Mouse (Mus musculus): ENCODE data around the gene Dcxr. TPM values are rescaled to one million over a fixed set of nuclear protein-coding genes. Genes with fewer than 3 reads are reported as not detected.
"Not testable (repeated sequence)": the region's sequence is repeated elsewhere in the genome, so short reads cannot be mapped to it uniquely, and the experiment has no call there.

Gene Dcxr
- 326 and 340 TPM in 2 replicates for polyA plus RNA-seq (2012; rRNA removed)

DNA sequence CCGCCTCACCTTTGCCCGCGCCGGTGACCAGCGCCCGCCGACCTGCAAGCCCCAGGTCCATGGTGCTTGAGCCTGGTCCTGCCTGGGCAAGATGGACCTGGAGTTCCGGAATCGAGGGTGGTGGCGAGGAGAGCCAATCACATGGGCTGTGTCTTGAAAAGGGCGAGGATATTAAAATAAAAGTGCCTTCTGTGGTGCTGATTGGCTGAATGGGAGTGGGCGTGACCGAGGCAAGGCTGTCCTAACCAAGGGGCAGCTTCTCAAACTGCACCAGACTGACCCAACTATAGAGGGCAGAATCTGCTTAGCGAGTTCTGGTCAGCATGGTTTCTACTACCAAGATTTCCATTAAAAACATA lies at the start of gene Dcxr:
Dcxr (minus strand) TSS at position 113 of the 359 bp plus-strand sequence.
- peak; percentile 88 for DNase-seq
- peak; percentile 87; the same call in 1 of the 2 replicates for TF ChIP-seq POLR2A (IDR thresholded peaks at IDR 0.05; ENCODE audit: borderline replicate concordance, extremely low read depth, low read depth, low read length)
- TF ChIP-seq CTCF (IDR thresholded peaks at IDR 0.05; ENCODE audit: insufficient read depth, low read length): peak; percentile 53
- 0% methylated on average over 14 of the region's 14 CpGs for WGBS

DNA sequence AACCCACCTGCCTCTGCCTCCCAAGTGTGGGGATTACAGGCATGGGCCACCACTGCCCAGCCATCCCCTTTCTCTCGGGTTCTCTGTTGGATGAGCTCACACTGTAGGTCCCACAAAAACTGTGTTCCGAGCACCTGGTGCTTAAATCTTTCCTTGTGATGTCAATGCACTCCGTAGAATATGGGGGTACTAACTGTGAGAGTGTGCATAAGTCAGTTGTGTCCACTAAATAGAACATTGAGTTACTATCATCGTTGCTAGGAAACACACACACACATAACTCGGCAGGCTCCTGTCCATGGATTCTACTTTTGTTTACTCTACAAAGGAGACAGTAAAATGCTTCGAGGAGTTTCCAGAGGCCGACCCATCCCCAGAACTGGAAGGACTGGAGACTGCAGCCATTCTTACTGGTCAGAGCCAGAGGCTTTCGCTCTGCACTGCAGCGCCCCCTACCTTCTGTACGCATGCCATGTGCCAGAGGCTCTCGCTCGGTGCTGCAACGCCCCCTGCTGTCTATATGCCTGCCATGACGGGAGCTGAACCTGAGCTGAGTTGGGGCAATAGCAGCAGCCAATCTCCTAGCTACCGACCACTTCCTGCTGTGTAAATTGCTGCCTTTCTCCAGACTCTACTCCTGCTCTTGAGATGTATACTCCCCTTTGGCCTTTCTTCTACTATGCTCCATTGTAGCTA lies 48.8 kb upstream of the Dcxr start:
- Histone ChIP-seq H3K4me1 (ENCODE audit: control insufficient read depth, insufficient read depth, low read length) (no peaks in the 10 kb centered on the region), H3K4me3 (replicated peaks; ENCODE audit: extremely low read depth, low read depth, low read length) (no peak overlapping the region)
- DNase-seq: peak; percentile 97
- 20% methylated on average over 15 of the region's 15 CpGs for WGBS
- TF ChIP-seq POLR2A (IDR thresholded peaks at IDR 0.05; ENCODE audit: borderline replicate concordance, extremely low read depth, low read depth, low read length) (peak; percentile 33; the same call in 1 of the 2 replicates), CTCF (IDR thresholded peaks at IDR 0.05; ENCODE audit: insufficient read depth, low read length) (peak; percentile 100)

More for the DNA sequence above, at the start of gene Dcxr:
- Histone ChIP-seq H3K4me1 (ENCODE audit: control insufficient read depth, insufficient read depth, low read length) (peaks cover 4% of the 10 kb centered on the region; the same call in 1 of the 2 replicates), H3K4me3 (replicated peaks; ENCODE audit: extremely low read depth, low read depth, low read length) (peak within 1 kb of the TSS; percentile 89)

DNA sequence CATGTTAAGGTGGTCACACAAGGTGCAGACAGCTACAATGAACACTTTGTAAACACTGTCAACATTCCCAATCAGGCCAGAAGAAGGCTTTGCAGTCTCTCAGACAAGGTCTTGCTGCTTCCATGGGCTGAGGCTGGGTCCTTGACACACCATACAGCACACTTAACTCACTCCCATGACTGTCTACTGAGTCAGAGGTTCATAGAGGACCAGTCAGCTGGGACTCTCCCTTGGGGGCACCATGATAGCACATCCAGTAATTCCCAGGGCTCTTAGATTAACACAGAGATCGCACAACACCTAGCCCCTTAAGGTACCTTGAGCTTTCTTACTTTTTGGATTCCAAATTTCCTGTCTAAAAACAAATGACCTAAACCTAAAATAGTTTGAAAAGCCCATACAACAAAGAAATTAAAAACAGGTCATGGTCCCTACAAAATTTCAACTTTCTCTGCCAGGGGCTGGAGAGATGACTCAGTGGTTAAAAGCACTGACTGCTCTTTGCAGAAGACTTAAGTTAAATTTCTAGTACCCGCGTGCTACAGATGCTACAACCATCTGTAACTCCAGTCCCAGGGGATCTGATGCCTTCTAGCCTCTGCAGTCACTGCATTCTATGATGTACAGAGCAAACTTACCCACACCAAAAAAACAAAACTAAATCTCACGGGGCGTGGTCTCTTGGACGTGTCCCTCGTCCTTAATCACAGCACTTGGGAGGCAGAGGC lies 46.5 kb upstream of the Dcxr start:
- TF ChIP-seq CTCF (IDR thresholded peaks at IDR 0.05; ENCODE audit: insufficient read depth, low read length): no peak
- TF ChIP-seq POLR2A (IDR thresholded peaks at IDR 0.05; ENCODE audit: borderline replicate concordance, extremely low read depth, low read depth, low read length): no peak
- Histone ChIP-seq H3K4me3 (replicated peaks; ENCODE audit: extremely low read depth, low read depth, low read length) (no peak overlapping the region), H3K4me1 (ENCODE audit: control insufficient read depth, insufficient read depth, low read length) (no peaks in the 10 kb centered on the region)
- no peak for DNase-seq
- WGBS: 89% methylated on average over 7 of the region's 7 CpGs

DNA sequence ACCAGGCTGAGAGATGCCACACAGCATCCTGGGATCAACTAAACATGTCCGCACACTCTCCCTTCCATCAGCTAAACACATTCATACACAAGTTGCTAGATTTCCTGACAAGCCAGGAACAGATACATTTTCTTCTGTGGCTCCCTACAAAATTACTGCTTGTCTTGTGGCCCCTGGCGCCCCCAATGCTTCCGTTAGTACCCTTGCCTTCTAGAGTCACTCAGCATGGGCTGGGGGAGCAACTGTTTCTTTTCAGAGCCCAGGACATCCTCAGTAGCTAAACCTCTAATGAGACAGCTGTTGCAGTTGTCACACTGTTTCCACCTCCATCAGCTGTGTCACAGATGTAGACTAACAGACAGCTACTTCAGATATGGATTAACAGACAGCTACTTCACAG lies 45.7 kb upstream of the Dcxr start:
- TF ChIP-seq CTCF (IDR thresholded peaks at IDR 0.05; ENCODE audit: insufficient read depth, low read length) (no peak), POLR2A (IDR thresholded peaks at IDR 0.05; ENCODE audit: borderline replicate concordance, extremely low read depth, low read depth, low read length) (no peak)
- no peak overlapping the region for H3K4me3 ChIP-seq (replicated peaks; ENCODE audit: extremely low read depth, low read depth, low read length)
- DNase-seq: no peak
- WGBS: 89% methylated on average over 3 of the region's 3 CpGs
- H3K4me1 ChIP-seq (ENCODE audit: control insufficient read depth, insufficient read depth, low read length): 0 out of 2 replicates have a peak, but pooled peaks cover 2% of the 10 kb centered on the region

DNA sequence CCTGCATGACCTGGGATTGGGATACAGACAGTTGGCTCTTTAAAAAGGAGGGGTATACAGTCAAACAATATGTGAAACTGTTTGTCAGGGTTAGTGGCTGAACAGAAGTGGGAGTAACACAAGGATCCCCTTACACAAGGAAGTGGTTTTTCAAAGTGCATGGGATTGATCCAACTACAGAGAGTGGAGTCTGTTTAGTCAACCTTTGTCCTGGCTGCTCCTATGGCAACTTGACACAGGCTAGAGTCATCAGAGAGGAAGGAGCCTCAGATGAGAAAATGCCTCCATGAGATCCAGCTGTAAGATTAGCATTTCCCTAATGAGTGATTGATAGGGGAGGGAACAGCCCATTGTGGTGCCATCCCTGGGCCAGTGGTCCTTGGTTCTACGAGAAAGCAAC lies 41.1 kb upstream of the Dcxr start:
- DNase-seq: no peak
- TF ChIP-seq CTCF (IDR thresholded peaks at IDR 0.05; ENCODE audit: insufficient read depth, low read length) (no peak), POLR2A (IDR thresholded peaks at IDR 0.05; ENCODE audit: borderline replicate concordance, extremely low read depth, low read depth, low read length) (no peak)
- 57% methylated on average over 1 of the region's 1 CpGs for WGBS
- H3K4me3 ChIP-seq (replicated peaks; ENCODE audit: extremely low read depth, low read depth, low read length): no peak overlapping the region
- H3K4me1 ChIP-seq (ENCODE audit: control insufficient read depth, insufficient read depth, low read length): 0 out of 2 replicates have a peak, but pooled peaks cover 2% of the 10 kb centered on the region

DNA sequence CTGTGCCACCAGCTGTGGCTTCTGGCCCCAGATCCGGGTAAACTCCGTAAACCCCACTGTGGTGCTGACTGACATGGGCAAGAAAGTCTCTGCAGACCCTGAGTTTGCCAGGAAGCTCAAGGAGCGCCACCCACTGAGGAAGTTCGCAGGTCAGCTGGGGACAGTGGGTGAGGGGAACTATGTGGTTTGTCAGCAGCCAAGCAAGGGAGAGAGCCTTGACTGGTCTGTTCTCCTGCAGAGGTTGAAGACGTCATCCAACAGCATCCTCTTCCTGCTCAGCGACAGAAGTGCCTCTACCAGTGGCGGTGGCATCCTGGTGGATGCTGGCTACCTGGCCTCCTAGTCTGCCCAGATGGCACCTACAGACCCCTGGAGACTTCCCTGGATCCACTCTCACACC lies 39.9 kb upstream of the Dcxr start:
- 56% methylated on average over 5 of the region's 7 CpGs for WGBS
- H3K4me1 ChIP-seq (ENCODE audit: control insufficient read depth, insufficient read depth, low read length); H3K4me3 ChIP-seq (replicated peaks; ENCODE audit: extremely low read depth, low read depth, low read length); DNase-seq: not testable (repeated sequence)

DNA sequence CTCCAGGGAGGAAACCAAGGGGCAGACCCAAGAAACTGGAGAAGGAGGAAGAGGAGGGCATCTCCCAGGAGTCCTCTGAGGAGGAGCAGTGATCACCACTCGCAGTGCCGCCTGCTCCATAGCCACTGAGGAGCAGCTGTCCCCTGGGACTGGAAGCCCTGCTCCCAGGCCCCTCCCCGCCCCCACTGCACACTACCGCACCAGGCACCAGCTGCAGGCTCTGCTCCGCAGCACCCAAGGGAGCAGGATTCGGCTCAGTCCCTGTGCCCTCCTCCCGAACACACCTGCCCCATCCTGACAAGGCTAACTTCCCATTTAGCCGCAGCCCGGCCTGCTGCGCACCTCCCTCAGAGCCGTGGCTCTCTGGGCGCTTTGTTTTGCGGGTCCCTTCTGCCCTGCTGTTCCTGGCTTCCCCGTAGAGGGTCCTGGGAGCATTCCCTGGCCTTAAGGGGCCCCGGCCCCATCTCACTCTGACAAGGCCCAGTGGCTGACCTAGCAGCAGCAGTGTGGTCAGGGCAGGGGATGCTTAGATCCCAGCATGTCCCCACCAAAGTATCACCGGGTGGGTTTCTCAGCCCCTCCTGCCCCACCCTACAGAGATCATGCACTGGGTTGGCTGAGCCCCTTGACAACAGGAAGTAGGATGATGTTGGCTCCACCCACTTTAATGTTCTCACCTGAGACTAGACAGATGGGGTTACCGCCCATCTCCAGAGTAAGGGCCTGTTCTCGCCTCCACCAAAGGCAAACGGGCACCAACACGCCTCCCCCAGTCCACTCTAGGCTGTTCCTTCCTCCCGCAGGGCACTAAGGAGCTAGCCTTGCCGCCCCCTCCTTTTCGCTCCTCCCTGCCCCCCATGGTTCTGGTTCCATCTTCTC lies 36.3 kb upstream of the Dcxr start:
- H3K4me1 ChIP-seq (ENCODE audit: control insufficient read depth, insufficient read depth, low read length); DNase-seq; H3K4me3 ChIP-seq (replicated peaks; ENCODE audit: extremely low read depth, low read depth, low read length): not testable (repeated sequence)
- 14% methylated on average over 9 of the region's 23 CpGs for WGBS

DNA sequence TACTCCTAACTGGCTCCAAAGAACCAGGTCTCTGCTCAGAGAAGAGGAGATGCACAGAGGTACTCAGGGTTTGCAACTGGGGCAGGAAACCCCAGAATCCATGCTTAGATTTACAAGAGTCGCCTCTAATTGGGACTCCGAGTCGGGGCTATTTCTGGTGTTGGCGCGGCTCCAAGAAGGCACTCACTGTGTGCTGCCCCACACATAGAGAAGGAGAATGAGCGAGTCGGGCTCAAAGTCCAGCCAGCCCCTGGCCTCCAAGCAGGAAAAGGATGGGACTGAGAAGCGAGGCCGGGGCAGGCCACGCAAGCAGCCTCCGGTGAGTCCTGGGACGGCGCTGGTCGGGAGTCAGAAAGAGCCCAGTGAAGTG lies 35.6 kb upstream of the Dcxr start, which contains the start of gene Hmga1b:
Hmga1b (plus strand) TSS at position 123 of the 370 bp plus-strand sequence.
- 5% methylated on average over 14 of the region's 14 CpGs for WGBS
- H3K4me1 ChIP-seq (ENCODE audit: control insufficient read depth, insufficient read depth, low read length); H3K4me3 ChIP-seq (replicated peaks; ENCODE audit: extremely low read depth, low read depth, low read length); DNase-seq: not testable (repeated sequence)

DNA sequence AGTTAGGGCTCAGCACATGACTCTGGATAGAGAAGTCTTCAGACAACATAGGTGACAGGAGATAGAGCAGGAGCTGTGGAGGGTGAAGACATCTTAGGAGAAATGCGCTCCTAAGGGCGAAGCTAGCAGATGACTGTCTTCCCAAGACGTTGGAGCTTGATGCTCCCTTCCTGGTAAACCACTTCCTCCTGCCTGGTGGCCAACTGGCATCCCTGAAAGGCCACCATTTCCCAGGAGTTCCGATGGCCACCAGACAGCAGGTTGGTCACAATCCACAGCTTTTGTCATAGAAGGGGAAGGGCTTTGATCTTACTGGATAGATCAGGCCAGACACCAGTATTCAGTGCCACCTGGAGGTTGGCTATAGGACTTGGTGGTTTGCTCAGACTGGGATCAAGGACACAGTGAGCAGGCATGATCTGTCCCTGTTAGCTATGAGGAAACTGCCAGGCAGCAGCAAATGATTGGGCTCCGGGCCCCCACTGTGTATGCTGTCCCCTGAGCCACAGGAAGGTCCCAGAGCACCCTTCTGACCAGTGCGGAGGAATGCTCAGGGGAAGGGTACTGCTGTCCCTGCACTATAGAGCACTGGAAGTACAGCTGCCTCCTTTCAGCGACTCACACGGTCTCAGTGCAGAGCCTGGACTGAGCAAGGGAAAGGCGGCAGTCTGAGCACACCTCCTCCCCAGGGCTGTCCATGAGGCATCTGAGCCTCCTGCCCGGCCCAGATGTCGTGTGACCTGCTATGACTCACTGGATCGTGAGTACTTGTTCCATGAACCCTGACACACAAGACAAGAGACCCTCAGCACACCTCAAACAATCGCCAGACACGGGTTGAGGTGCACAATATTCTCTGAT lies 35.0 kb upstream of the Dcxr start:
- TF ChIP-seq POLR2A (IDR thresholded peaks at IDR 0.05; ENCODE audit: borderline replicate concordance, extremely low read depth, low read depth, low read length): no peak
- no peak for TF ChIP-seq CTCF (IDR thresholded peaks at IDR 0.05; ENCODE audit: insufficient read depth, low read length)
- Histone ChIP-seq H3K4me1 (ENCODE audit: control insufficient read depth, insufficient read depth, low read length) (no peaks in the 10 kb centered on the region), H3K4me3 (replicated peaks; ENCODE audit: extremely low read depth, low read depth, low read length) (no peak overlapping the region)
- DNase-seq: no peak
- WGBS: 61% methylated on average over 14 of the region's 14 CpGs

All from lung, adult 2 months (tissue).